Mouse (Mus musculus) heart, adult 2 months (tissue): ENCODE results near the gene Bcar3.

Experiments used
- CTCF ChIP-seq: fragments of 200-600 bp; IDR thresholded peaks from 2 replicates; pipeline ENCODE4 v1.8.1; 2022; ENCODE audit warnings: antibody characterized with exemption, mild to moderate bottlenecking, moderate library complexity
- EP300 ChIP-seq: fragments of 200-500 bp; IDR thresholded peaks from 2 replicates; pipeline ENCODE4 v1.6.1; 2011; ENCODE audit warnings: low read depth, low read length, control low read depth; ENCODE audit not compliant: insufficient read depth
- POLR2A ChIP-seq: fragments of 200-500 bp; IDR thresholded peaks from 2 replicates; pipeline ENCODE4 v1.6.1; 2011; ENCODE audit warnings: mild to moderate bottlenecking, low read depth, low read length, control low read depth; ENCODE audit not compliant: insufficient read depth

- TF ChIP-seq CTCF: no peak
- TF ChIP-seq POLR2A: no peak
- no peak for TF ChIP-seq EP300
Measured at GRCm38 (mm10) chr3:122407757-122408156, 113.8 kb downstream of the Bcar3 start.
